ENCODE assay signal across 9 mouse cellular contexts in the genomic region with DNA sequence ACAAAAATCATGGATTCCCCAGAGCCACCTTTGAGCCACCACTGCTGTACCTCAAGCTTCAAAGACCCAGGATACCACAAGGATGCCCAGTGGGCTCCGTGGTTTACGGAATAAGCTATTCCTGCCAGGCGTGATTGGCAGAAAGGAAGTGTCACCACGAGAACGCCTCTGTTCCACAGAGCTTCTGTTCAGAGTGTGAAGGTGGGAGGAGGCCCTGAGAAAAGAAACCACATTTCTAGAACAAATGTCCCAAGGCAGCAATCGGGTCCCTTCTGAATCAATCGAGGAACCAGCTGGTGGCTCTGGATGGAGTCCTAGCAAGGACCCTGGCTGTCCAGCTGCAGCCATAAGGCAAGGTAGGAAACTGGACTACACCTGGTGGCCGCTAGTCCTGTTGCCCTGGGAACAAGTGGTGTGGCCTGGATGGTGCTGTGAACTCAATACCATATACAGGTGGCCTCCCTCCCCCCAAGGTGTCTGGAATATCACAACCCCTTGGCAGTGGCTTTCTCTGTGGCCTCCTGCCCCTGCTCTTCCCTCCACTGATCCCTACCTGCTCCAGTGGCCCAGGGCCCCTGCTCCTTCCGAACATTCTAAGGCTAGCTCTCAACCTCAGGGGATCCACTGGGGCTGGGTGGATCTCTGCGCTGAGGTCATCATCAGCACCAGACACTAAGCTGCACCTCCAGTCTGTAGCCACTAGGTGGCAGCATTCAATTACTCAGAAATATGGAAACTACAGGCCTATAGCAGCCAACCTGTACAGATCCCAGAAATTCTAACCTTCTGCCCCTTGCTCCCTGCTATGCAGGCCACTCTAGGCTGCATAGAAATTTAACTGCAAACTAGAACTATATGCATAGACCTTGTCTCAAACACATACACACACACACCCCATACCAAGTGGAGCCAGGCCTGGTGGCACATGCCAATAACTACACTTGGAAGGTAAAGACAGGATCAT.
DNase-seq lines count a peak whose midpoint lies in the region; ATAC-seq and TF ChIP-seq lines count a peak whose summit lies in the region.
"Had no signal": no experiment of that assay in that cellular context is flagged by ENCODE, and none has a peak within 500 bp of the region (broad histone marks: within the 10 kb centered on the region; RNA-seq: fewer than 3 reads in every experiment).

No protein-coding gene starts in this region.

- no peak overlapping the region for H3K9ac ChIP-seq in CH12.LX (ENCODE audit: insufficient read depth, low read depth)
- H3K9ac ChIP-seq in heart, embryonic 14.5 days (ENCODE audit: low read length) = no peak overlapping the region
- no peak overlapping the region for H3K9ac ChIP-seq in kidney, postnatal 0 days (ENCODE audit: low read depth, low read length)
- H3K9ac ChIP-seq in liver, embryonic 11.5 days (ENCODE audit: low read depth, low read length) = no peak overlapping the region

- H3K36me3 ChIP-seq in CH12.LX (replicated peaks in 1 of 2; ENCODE audit: control insufficient read depth in 1 of 2, insufficient read depth in 1 of 2, low read length in 1 of 2) = peaks cover 90 to 98% of the 10 kb centered on the region in 2 experiments
- peaks cover 89% of the 10 kb centered on the region for H3K36me3 ChIP-seq in heart, embryonic 14.5 days (ENCODE audit: control insufficient read depth, insufficient read depth, low read length)
- peaks cover 41% of the 10 kb centered on the region for H3K36me3 ChIP-seq in kidney, postnatal 0 days (ENCODE audit: insufficient read depth, low read length)
- peaks cover 52% of the 10 kb centered on the region for H3K36me3 ChIP-seq in liver, embryonic 11.5 days (ENCODE audit: control insufficient read depth, insufficient read depth, low read length)
- no peaks in the 10 kb centered on the region for H3K36me3 ChIP-seq in testis, adult 2 months (ENCODE audit: control insufficient read depth, insufficient read depth, low read length)

- no peak for TF ChIP-seq EP300 in CH12.LX (IDR thresholded peaks at IDR 0.05; ENCODE audit: low read length)

- peaks cover 0 to 52% of the 10 kb centered on the region in 2 experiments; a peak in 3 of 4 replicates for H3K4me1 ChIP-seq in CH12.LX (ENCODE audit: control insufficient read depth in 1 of 2, insufficient read depth in 2 of 2)
- no peaks in the 10 kb centered on the region for H3K4me1 ChIP-seq in embryonic fibroblast, embryonic 13.5 days (ENCODE audit: control insufficient read depth, insufficient read depth, low read length)
- peaks cover 31 to 40% of the 10 kb centered on the region in 2 experiments for H3K4me1 ChIP-seq in heart, embryonic 14.5 days (ENCODE audit: control insufficient read depth in 2 of 2, insufficient read depth in 2 of 2, low read length in 2 of 2)
- H3K4me1 ChIP-seq in kidney, postnatal 0 days (replicated peaks; ENCODE audit: insufficient read depth, low read length) = no peaks in the 10 kb centered on the region
- H3K4me1 ChIP-seq in liver, embryonic 11.5 days (replicated peaks; ENCODE audit: control insufficient read depth, insufficient read depth, low read length) = no peaks in the 10 kb centered on the region
- H3K4me1 ChIP-seq in testis, adult 2 months (ENCODE audit: control insufficient read depth, insufficient read depth, low read length) = no peaks in the 10 kb centered on the region; the same call in 1 of the 2 replicates

- no peak overlapping the region for H3K4me2 ChIP-seq in CH12.LX (ENCODE audit: insufficient read depth, low read depth, poor library complexity, severe bottlenecking)
- no peak overlapping the region for H3K4me2 ChIP-seq in heart, embryonic 14.5 days (ENCODE audit: low read length)
- H3K4me2 ChIP-seq in kidney, postnatal 0 days (ENCODE audit: low read length) = no peak overlapping the region
- no peak overlapping the region for H3K4me2 ChIP-seq in liver, embryonic 11.5 days

- dilution Hi-C loops in CH12.LX (cut with MboI; ENCODE audit: extremely low pct_ligation_motif_present, extremely low pct_unique_long_range_greater_than_20kb, low sequenced_read_pairs) = no loop called here

- no peaks in the 10 kb centered on the region for H3K27me3 ChIP-seq in CH12.LX (replicated peaks)
- H3K27me3 ChIP-seq in heart, embryonic 14.5 days (ENCODE audit: control insufficient read depth, insufficient read depth, low read length) = no peaks in the 10 kb centered on the region
- no peaks in the 10 kb centered on the region for H3K27me3 ChIP-seq in kidney, postnatal 0 days (ENCODE audit: insufficient read depth, low read length)
- no peaks in the 10 kb centered on the region for H3K27me3 ChIP-seq in liver, embryonic 11.5 days (replicated peaks; ENCODE audit: control insufficient read depth, insufficient read depth, low read length)
- no peaks in the 10 kb centered on the region for H3K27me3 ChIP-seq in testis, adult 2 months (ENCODE audit: control insufficient read depth, insufficient read depth, low read length)

- H3K9me3 ChIP-seq in CH12.LX (replicated peaks; ENCODE audit: low read length) = no peaks in the 10 kb centered on the region
- H3K9me3 ChIP-seq in heart, embryonic 14.5 days (ENCODE audit: control insufficient read depth, low read length) = no peaks in the 10 kb centered on the region
- no peaks in the 10 kb centered on the region for H3K9me3 ChIP-seq in kidney, postnatal 0 days (replicated peaks; ENCODE audit: low read length)
- H3K9me3 ChIP-seq in liver, embryonic 11.5 days (ENCODE audit: control insufficient read depth, low read length) = no peaks in the 10 kb centered on the region

- peak; percentile 78 for TF ChIP-seq RAD21 in CH12.LX (IDR thresholded peaks at IDR 0.05; ENCODE audit: low read depth, low read length)

- peak; percentile 90 to 91 for TF ChIP-seq CTCF in CH12.LX (conservative IDR thresholded peaks at IDR 0.05 in 1 of 2, IDR thresholded peaks at IDR 0.05 in 1 of 2; ENCODE audit: low read depth in 2 of 2, low read length in 2 of 2)
- peak; percentile 51; the same call in 1 of the 2 replicates for TF ChIP-seq CTCF in embryonic fibroblast, embryonic 13.5 days (IDR thresholded peaks at IDR 0.05; ENCODE audit: borderline replicate concordance, insufficient read depth, low read length)
- TF ChIP-seq CTCF in kidney, postnatal 0 days (IDR thresholded peaks at IDR 0.05; ENCODE audit: low read depth) = peak; percentile 93
- TF ChIP-seq CTCF in testis, adult 2 months (IDR thresholded peaks at IDR 0.05; ENCODE audit: control insufficient read depth, insufficient read depth, insufficient replicate concordance, low read depth, low read length) = peak; percentile 75; the same call in 1 of the 2 replicates

- peaks cover 14% of the 10 kb centered on the region for H3K79me2 ChIP-seq in CH12.LX (replicated peaks; ENCODE audit: control insufficient read depth, extremely low read depth, insufficient read depth, poor library complexity, severe bottlenecking)

- no peak for TF ChIP-seq POLR2A in CH12.LX (IDR thresholded peaks at IDR 0.05; ENCODE audit: low read depth, low read length)
- TF ChIP-seq POLR2A in embryonic fibroblast, embryonic 13.5 days (IDR thresholded peaks at IDR 0.05; ENCODE audit: low read depth, low read length) = no peak
- no peak for TF ChIP-seq POLR2A in testis, adult 2 months (IDR thresholded peaks at IDR 0.05; ENCODE audit: control insufficient read depth, low read depth, low read length)

- ATAC-seq in heart, embryonic 14.5 days (ENCODE audit: insufficient number of reproducible peaks, insufficient read depth, low FRiP score, low read depth) = 0 out of 2 replicates have a peak, but pooled peaks have one; percentile 12
- peak; percentile 34; the same call in 1 of the 2 replicates for ATAC-seq in kidney, postnatal 0 days (replicated peaks; ENCODE audit: low FRiP score, low read depth)
- ATAC-seq in liver, embryonic 11.5 days (replicated peaks; ENCODE audit: low FRiP score) = peak; percentile 54

- in situ Hi-C loops in CH12.LX (cut with MboI; ENCODE audit: low pct_ligation_motif_present, low pct_unique_long_range_greater_than_20kb, low sequenced_read_pairs) = no loop called here

- no peak overlapping the region for H3K4me3 ChIP-seq in CH12.LX (replicated peaks in 1 of 3; ENCODE audit: low read depth in 2 of 3, low read length in 2 of 3, poor library complexity in 1 of 3)
- no peak overlapping the region for H3K4me3 ChIP-seq in embryonic fibroblast, embryonic 13.5 days (ENCODE audit: insufficient read depth, low read length)
- no peak overlapping the region for H3K4me3 ChIP-seq in heart, embryonic 14.5 days (ENCODE audit: control insufficient read depth in 1 of 2, insufficient read depth in 1 of 2, low read depth in 1 of 2, low read length in 2 of 2)
- H3K4me3 ChIP-seq in kidney, postnatal 0 days (replicated peaks; ENCODE audit: low read depth, low read length) = no peak overlapping the region
- no peak overlapping the region for H3K4me3 ChIP-seq in liver, embryonic 11.5 days (ENCODE audit: low read depth, low read length)
- no peak overlapping the region for H3K4me3 ChIP-seq in testis, adult 2 months (ENCODE audit: control insufficient read depth, low read depth, low read length)

- peak; percentile 67 for DNase-seq in CH12.LX (ENCODE audit: extremely low read depth)
- DNase-seq in brain, adult 2 months (ENCODE audit: low read depth, low spot score) = peak; percentile 89
- DNase-seq in kidney, postnatal 0 days (ENCODE audit: low spot score) = peak; percentile 81
- peak; percentile 59 for DNase-seq in liver, embryonic 11.5 days (ENCODE audit: low spot score)
- DNase-seq in natural killer cell, adult 2 months (ENCODE audit: low spot score in 2 of 2) = peak; percentile 54 to 57

- WGBS in heart, embryonic 14.5 days = 79% methylated on average over 10 of the region's 10 CpGs
- WGBS in kidney, postnatal 0 days = 74% methylated on average over 10 of the region's 10 CpGs
- 78% methylated on average over 10 of the region's 10 CpGs for WGBS in liver, embryonic 11.5 days

- H3K27ac ChIP-seq in CH12.LX (ENCODE audit: insufficient read depth, low read depth) = no peak overlapping the region
- H3K27ac ChIP-seq in embryonic fibroblast, embryonic 13.5 days (ENCODE audit: insufficient read depth, low read length) = no peak overlapping the region; the same call in 1 of the 2 replicates
- peak overlapping the region; percentile 44 to 61; a peak in 2 of 4 replicates for H3K27ac ChIP-seq in heart, embryonic 14.5 days (replicated peaks in 1 of 2; ENCODE audit: control insufficient read depth in 1 of 2, insufficient read depth in 1 of 2, low read depth in 2 of 2, low read length in 2 of 2)
- peak overlapping the region; percentile 52; the same call in 1 of the 2 replicates for H3K27ac ChIP-seq in kidney, postnatal 0 days
- H3K27ac ChIP-seq in liver, embryonic 11.5 days (ENCODE audit: low read depth, low read length) = no peak overlapping the region
- no peak overlapping the region for H3K27ac ChIP-seq in testis, adult 2 months (ENCODE audit: control insufficient read depth, insufficient read depth, low read depth, low read length)
- H3K27ac ChIP-seq: macrophage had no signal

TF ChIP-seq in CH12.LX, 34 proteins besides CTCF, POLR2A, EP300 and RAD21 (continues in another document):
- no peak for TF ChIP-seq JUN (IDR thresholded peaks at IDR 0.05; ENCODE audit: insufficient read depth, low read depth, low read length)
- peak; percentile 27; the same call in 1 of the 2 replicates for TF ChIP-seq MYC (IDR thresholded peaks at IDR 0.05; ENCODE audit: low read depth, low read length)
- TF ChIP-seq NELFE (IDR thresholded peaks at IDR 0.05; ENCODE audit: low read depth, low read length) = peak; percentile 33; the same call in 1 of the 2 replicates
- TF ChIP-seq POLR2AphosphoS2 (IDR thresholded peaks at IDR 0.05; ENCODE audit: low read depth, low read length) = 0 out of 2 replicates have a peak, but pooled peaks have one; percentile 24

Comparison
In these comparisons a context has a peak if more than half of its experiments do, and no peak if none do; other contexts are left out.
1. H3K27ac ChIP-seq: peak in heart, embryonic 14.5 days (2 of 2) and kidney, postnatal 0 days (single experiment); none in CH12.LX (single experiment), embryonic fibroblast, embryonic 13.5 days (single experiment), liver, embryonic 11.5 days (single experiment) and testis, adult 2 months (single experiment).
2. Peak in every context shown above with its lines, with median percentiles within 50 percentile points of each other: DNase-seq, CTCF ChIP-seq and ATAC-seq.